Mouse (Mus musculus) cerebellum, adult 9-11 months (tissue): Measurements from ENCODE around the gene Map3k7.

ENCODE experiments used
- DNase-seq: peaks from one replicate; pipeline ENCODE4 v3.0.0; 2022

Map3k7 gene

GRCm38 (mm10) chr4:32063291-32063690, 99.4 kb downstream of the Map3k7 start:
- DNase-seq: no peak
